21 mouse cellular contexts compared by ENCODE assay signal in the genomic region with DNA sequence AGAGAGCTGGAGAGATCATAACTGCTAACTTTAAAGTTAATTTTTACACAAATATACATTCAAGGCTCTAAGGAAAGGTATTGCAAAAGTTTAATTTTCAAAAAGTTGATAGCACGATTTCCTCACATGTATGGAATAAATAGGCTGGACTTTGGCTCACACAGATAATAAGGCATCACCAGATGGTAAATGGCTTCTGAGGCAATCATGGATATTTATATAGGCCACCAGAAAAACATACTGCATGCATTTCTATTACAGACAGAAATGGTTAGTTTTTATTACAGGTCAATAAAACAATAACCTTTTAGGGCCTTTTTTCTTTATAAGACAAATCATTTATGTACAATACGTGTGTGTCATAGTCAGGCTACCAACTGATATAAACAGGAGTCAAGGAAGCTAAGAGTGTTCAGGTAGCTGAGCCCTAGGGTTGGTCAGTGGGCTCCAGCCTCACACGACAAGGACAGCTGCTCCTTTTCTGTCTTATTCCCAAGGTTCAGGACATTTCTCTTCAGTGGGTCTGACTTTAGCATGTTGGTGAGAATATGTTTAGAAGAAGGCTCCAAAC.
DNase-seq lines count a peak whose midpoint lies in the region; ATAC-seq and TF ChIP-seq lines count a peak whose summit lies in the region.
"Had no signal": no experiment of that assay in that cellular context is flagged by ENCODE, and none has a peak within 500 bp of the region (broad histone marks: within the 10 kb centered on the region; RNA-seq: fewer than 3 reads in every experiment).

No protein-coding gene starts in this region.

- H3K27ac ChIP-seq in intestine, embryonic 15.5 days, result peak overlapping the region; percentile 38
- H3K27ac ChIP-seq in intestine, embryonic 16.5 days (ENCODE audit: low read length), result peak overlapping the region; percentile 62
- H3K27ac ChIP-seq in small intestine, adult 2 months (ENCODE audit: insufficient read depth, low read depth, low read length), result peak overlapping the region; percentile 45
- H3K27ac ChIP-seq: embryonic facial prominence, embryonic 13.5 days; embryonic facial prominence, embryonic 15.5 days; forebrain, embryonic 10.5 days; forebrain, embryonic 12.5 days had no signal

- H3K4me2 ChIP-seq in intestine, embryonic 15.5 days (replicated peaks), result no peak overlapping the region
- no peak overlapping the region for H3K4me2 ChIP-seq in intestine, embryonic 16.5 days (ENCODE audit: low read depth, low read length)
- H3K4me2 ChIP-seq: embryonic facial prominence, embryonic 13.5 days; embryonic facial prominence, embryonic 15.5 days; forebrain, embryonic 12.5 days had no signal

- no peak overlapping the region for H3K9ac ChIP-seq in intestine, embryonic 15.5 days
- no peak overlapping the region for H3K9ac ChIP-seq in intestine, embryonic 16.5 days (ENCODE audit: low read depth, low read length)
- H3K9ac ChIP-seq: embryonic facial prominence, embryonic 13.5 days; embryonic facial prominence, embryonic 15.5 days; forebrain, embryonic 12.5 days had no signal

- H3K4me3 ChIP-seq in intestine, embryonic 15.5 days (replicated peaks), result no peak overlapping the region
- H3K4me3 ChIP-seq in intestine, embryonic 16.5 days (ENCODE audit: low read length), result no peak overlapping the region
- H3K4me3 ChIP-seq in small intestine, adult 2 months (ENCODE audit: low read depth, low read length), result no peak overlapping the region
- H3K4me3 ChIP-seq: embryonic facial prominence, embryonic 13.5 days; embryonic facial prominence, embryonic 15.5 days; erythroblast, embryonic 14.5 days; forebrain, embryonic 10.5 days; forebrain, embryonic 12.5 days had no signal

- TF ChIP-seq CTCF in small intestine, adult 2 months (IDR thresholded peaks at IDR 0.05; ENCODE audit: extremely low read depth, insufficient read length, insufficient replicate concordance, low read depth, low read length), result no peak

- TF ChIP-seq POLR2A in small intestine, adult 2 months (IDR thresholded peaks at IDR 0.05; ENCODE audit: low read depth, low read length), result no peak

- H3K9me3 ChIP-seq in intestine, embryonic 15.5 days, result no peaks in the 10 kb centered on the region
- no peaks in the 10 kb centered on the region for H3K9me3 ChIP-seq in intestine, embryonic 16.5 days (ENCODE audit: control insufficient read depth, low read length)
- H3K9me3 ChIP-seq: embryonic facial prominence, embryonic 13.5 days; embryonic facial prominence, embryonic 15.5 days; forebrain, embryonic 12.5 days had no signal

- H3K36me3 ChIP-seq in intestine, embryonic 15.5 days, result no peaks in the 10 kb centered on the region
- H3K36me3 ChIP-seq in intestine, embryonic 16.5 days (ENCODE audit: control insufficient read depth, insufficient read depth, low read length), result no peaks in the 10 kb centered on the region
- H3K36me3 ChIP-seq in small intestine, adult 2 months (ENCODE audit: control insufficient read depth, insufficient read depth, low read length), result peaks cover 2% of the 10 kb centered on the region; the same call in 1 of the 2 replicates
- H3K36me3 ChIP-seq: embryonic facial prominence, embryonic 13.5 days; embryonic facial prominence, embryonic 15.5 days; forebrain, embryonic 10.5 days; forebrain, embryonic 12.5 days had no signal

- no peaks in the 10 kb centered on the region for H3K27me3 ChIP-seq in intestine, embryonic 15.5 days (replicated peaks)
- no peaks in the 10 kb centered on the region for H3K27me3 ChIP-seq in intestine, embryonic 16.5 days (replicated peaks; ENCODE audit: control insufficient read depth, insufficient read depth, low read length)
- no peaks in the 10 kb centered on the region for H3K27me3 ChIP-seq in small intestine, adult 2 months (ENCODE audit: control insufficient read depth, insufficient read depth, low read length)
- H3K27me3 ChIP-seq: embryonic facial prominence, embryonic 13.5 days; embryonic facial prominence, embryonic 15.5 days; forebrain, embryonic 12.5 days had no signal

- 68% methylated on average over 3 of the region's 3 CpGs for WGBS in intestine, embryonic 15.5 days
- 66% methylated on average over 3 of the region's 3 CpGs for WGBS in intestine, embryonic 16.5 days
- 25% methylated on average over 3 of the region's 3 CpGs for WGBS in small intestine, adult 2 months

- peak; percentile 78 for ATAC-seq in intestine, embryonic 15.5 days
- peak; percentile 84 for ATAC-seq in intestine, embryonic 16.5 days
- ATAC-seq: forebrain, embryonic 14.5 days; forebrain, embryonic 16.5 days had no signal

- DNase-seq in frontal cortex, postnatal 14 days (ENCODE audit: low spot score in 2 of 2), result no peak
- no peak for DNase-seq in kidney, adult 18-20 months
- DNase-seq: adrenal gland, adult 2 months; adrenal gland, postnatal 10 days; adrenal gland, postnatal 25 days; cerebellum, adult 11 months; cerebellum, adult 18-20 months; cerebellum, adult 8-10 months; cerebellum, adult 9-11 months; cerebellum, postnatal 36 days; embryo, embryonic 11 days had no signal

- H3K4me1 ChIP-seq in intestine, embryonic 15.5 days (replicated peaks), result no peaks in the 10 kb centered on the region
- H3K4me1 ChIP-seq in intestine, embryonic 16.5 days (ENCODE audit: control insufficient read depth, insufficient read depth, low read length), result no peaks in the 10 kb centered on the region
- peaks cover 22% of the 10 kb centered on the region for H3K4me1 ChIP-seq in small intestine, adult 2 months (ENCODE audit: control insufficient read depth, insufficient read depth, insufficient read length, low read length)
